Mouse (Mus musculus): ENCODE measurements at regions not wholly inside any gene's neighbourhood (a gene's known extent, or its start where the extent isn't known, plus 50 kb on each side); places are given as distances from the start of the nearest gene placed in this dataset.

- TF ChIP-seq POLR2A (IDR thresholded peaks at IDR 0.05; ENCODE audit: extremely low read depth, insufficient read depth, low read length), result no peak
- no peak for TF ChIP-seq CTCF (IDR thresholded peaks at IDR 0.05; ENCODE audit: low read depth, low read length)
These were observed 93.2 kb upstream of the Api5 start for GRCm38 (mm10) chr2:94531175-94531574.
